Mouse (Mus musculus) C2C12 (cell line): ENCODE measurements around the gene Megf8.

ENCODE experiments used
- CTCF ChIP-seq: IDR thresholded peaks from one replicate; pipeline ENCODE4 v1.5.1; 2011; ENCODE audit not compliant: control insufficient read depth, insufficient read depth, insufficient read length
- MYOD1 ChIP-seq: IDR thresholded peaks from one replicate; pipeline ENCODE4 v1.6.1; 2011; ENCODE audit warnings: low read depth; ENCODE audit not compliant: control insufficient read depth, insufficient read length

DNA sequence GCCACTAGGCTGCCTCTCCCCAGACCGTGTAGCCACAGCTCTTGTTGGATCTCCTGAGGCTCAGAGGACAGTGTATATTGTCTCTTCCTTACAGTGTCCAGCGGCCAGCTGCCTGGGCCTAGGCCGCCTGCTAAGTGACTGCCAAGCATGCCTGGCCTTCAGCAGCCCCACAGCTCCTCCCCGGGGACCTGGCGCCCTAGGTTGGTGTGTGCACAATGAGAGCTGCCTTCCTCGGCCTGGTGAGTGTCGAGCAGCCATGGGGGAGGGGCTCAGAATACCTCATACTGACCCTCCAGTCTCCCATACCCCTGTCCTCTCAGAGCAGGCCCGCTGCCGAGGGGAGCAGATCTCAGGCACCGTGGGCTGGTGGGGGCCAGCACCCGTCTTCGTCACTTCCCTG, 17.5 kb downstream of the Megf8 start:
- no peak for TF ChIP-seq CTCF
- TF ChIP-seq MYOD1, result no peak
